Mouse (Mus musculus): ENCODE measurements around the gene Arl3. TPM values are rescaled to one million over a fixed set of nuclear protein-coding genes. Genes with fewer than 3 reads are reported as not detected.

The Arl3 gene
- polyA plus RNA-seq, 1 experiment from 2014 or later = 91.8 TPM

DNA sequence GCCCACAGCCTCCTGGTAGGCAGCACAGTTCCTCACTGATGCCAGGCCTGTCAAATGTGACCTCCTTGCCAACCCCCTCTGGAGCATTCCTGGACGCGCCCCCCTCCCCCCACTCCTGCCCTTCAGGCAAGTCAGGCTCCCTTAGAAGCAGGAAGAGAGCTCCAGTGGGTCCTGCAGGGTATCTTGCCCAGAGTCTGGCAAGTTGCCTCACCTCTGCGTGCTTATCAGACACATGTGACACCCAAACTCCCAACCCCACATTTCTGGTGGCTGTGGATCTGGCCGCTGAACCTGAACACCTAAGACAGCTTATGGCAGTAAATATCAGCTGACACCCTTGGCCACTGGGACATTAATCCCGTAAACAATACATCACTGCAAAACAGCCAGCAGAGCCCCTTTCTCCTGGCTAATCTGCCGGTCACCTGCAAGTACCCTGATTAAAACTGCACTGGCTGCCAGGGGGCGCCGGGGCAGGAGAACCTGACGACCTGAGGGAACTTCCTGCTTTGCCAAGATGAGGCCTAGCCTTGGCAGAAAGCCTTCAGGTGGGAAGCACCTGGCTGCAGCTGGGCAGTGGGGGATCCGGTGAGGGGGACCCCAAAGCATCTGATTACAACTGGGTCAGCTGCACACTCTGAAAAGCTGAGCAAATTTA lies 40.8 kb downstream of the Arl3 start:
- Histone ChIP-seq H3K9ac (no peak overlapping the region), H3K27me3 (no peaks in the 10 kb centered on the region), H3K9me3 (replicated peaks) (no peaks in the 10 kb centered on the region), H3K27ac (peak overlapping the region; percentile 98), H3K4me2 (peak overlapping the region; percentile 69), H3K4me3 (no peak overlapping the region), H3K36me3 (no peaks in the 10 kb centered on the region), H3K4me1 (replicated peaks) (peaks cover 65% of the 10 kb centered on the region)
- WGBS = 11% methylated on average over 10 of the region's 10 CpGs
- peak; percentile 38; the same call in 1 of the 2 replicates for ATAC-seq (replicated peaks; ENCODE audit: insufficient number of reproducible peaks, insufficient read depth, low FRiP score, low read depth)

DNA sequence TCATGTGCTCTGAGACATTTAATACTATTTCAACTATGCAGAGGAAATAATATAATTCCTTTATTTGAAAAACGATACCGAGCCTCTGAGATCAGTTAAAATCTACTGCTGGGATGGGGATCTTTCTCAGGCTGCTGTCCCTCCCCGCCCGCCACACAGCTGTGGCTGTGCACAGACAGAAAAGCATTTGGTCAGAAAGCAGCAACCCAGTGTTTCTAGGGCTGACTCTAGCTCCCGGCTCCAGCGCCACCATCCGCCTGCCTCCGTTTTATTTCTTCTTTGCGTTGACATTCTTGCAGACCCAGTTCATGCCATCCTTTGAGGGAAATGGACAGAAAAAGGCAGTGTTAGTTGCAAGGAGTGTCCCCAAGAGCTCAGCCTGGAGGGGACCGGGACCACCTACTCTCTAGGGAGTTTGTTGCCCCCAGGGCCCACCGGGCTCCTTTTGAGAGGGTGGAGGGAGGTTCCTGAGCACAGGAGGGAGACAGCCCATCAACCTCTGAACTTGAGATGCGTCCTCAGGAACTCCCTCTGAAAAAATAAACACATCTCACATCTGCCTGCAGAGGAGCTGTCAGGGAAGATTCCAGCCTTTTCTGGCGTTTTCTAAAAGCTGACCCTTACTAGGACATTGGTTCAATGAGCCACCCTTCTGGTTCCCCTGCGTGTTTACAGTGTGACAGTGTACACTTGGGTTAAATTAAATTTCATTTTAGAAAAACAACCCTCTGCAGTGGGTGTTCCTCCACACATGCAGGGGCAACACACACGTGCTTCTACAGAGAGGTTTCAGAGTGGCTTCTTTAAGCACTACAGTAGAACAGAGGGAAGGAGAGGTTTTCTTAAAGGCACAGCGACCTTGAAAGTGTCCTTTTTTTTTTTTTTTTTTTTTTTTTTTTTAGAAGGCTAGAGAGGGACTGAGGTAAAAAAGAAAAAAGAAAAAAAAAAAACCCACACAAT lies 41.6 kb downstream of the Arl3 start:
- H3K4me3 ChIP-seq = no peak overlapping the region
- WGBS = 18% methylated on average over 16 of the region's 16 CpGs
- H3K27me3 ChIP-seq = no peaks in the 10 kb centered on the region
- H3K36me3 ChIP-seq = no peaks in the 10 kb centered on the region
- H3K9ac ChIP-seq = no peak overlapping the region
- ATAC-seq (replicated peaks; ENCODE audit: insufficient number of reproducible peaks, insufficient read depth, low FRiP score, low read depth) = no peak
- H3K4me2 ChIP-seq = peak overlapping the region; percentile 69
- peak overlapping the region; percentile 98 for H3K27ac ChIP-seq
- peaks cover 72% of the 10 kb centered on the region for H3K4me1 ChIP-seq (replicated peaks)
- H3K9me3 ChIP-seq (replicated peaks) = no peaks in the 10 kb centered on the region

DNA sequence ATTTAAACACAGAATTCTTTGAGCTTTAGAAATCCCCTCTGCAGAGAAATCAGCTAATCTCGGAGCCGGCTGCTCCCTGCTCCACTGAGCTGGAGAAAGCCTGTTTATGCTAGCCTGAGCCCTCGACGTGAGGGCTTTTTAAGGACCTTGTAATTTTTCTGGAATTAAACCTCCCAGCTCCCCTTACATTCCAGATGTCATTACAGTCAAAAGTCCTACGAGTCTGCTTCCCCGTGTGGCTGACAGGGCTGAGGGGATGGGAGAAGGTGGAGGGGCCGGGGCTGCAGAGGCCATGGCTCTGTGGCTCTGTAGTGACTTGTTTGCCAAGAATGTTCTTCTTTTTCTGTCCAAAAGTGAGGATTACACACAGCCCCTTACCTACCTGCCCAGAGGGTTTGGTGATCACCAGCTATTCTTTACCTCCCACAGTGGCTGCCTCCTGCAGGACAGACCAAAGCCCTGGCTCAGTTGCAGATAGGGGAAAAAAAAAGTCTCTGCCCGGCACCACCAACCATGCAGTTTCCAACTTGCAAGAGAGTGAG lies 42.5 kb downstream of the Arl3 start:
- Histone ChIP-seq H3K9ac (0 out of 2 replicates have a peak overlapping the region, but pooled peaks have one; percentile 20), H3K4me3 (no peak overlapping the region), H3K27me3 (no peaks in the 10 kb centered on the region), H3K9me3 (replicated peaks) (no peaks in the 10 kb centered on the region), H3K4me2 (peak overlapping the region; percentile 69), H3K4me1 (replicated peaks) (peaks cover 80% of the 10 kb centered on the region), H3K36me3 (no peaks in the 10 kb centered on the region), H3K27ac (peak overlapping the region; percentile 98)
- 28% methylated on average over 8 of the region's 8 CpGs for WGBS
- no peak for ATAC-seq (replicated peaks; ENCODE audit: insufficient number of reproducible peaks, insufficient read depth, low FRiP score, low read depth)

DNA sequence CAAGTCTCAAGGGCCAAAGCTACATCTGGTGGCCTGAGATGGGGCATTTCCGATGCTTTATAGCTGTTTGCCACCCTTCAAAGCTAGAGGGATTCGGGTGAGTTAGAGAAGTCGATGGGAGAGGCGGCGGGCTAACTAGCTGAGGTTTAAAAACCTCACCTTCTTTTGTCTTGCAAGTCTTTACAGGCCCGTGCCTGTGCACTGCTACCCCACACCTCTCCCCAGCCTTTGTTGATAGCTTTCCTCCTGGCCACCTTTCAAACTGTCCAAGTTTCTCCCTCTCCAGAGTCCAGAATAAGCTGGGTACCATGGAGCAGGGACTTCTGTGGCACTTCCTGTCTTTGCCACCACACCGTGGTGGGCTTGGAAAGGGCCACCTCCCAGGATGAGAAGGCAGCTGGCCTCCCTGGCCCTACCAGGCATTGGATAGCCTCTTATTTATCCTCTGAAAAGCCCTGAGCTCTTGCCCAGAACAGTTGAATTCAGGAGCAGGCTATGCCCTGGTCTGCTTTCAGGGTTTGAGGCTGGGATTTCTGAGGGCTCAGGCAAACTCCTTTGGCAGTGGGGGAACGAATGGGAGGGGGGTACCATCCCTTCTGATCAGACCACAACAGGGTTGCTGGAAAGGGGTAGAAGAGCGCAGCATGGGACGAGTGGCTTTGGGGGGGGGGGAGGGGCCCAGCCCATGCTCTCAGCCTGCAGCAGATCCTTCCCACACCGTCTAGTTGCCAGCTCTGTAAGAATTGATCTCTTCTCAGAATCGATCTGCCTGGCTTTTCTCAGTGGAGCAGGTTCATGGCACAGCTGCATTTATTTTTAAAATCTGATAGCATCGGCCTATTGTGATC lies 43.2 kb downstream of the Arl3 start:
- peaks cover 86% of the 10 kb centered on the region for H3K4me1 ChIP-seq (replicated peaks)
- H3K27me3 ChIP-seq = no peaks in the 10 kb centered on the region
- peak overlapping the region; percentile 54 for H3K9ac ChIP-seq
- ATAC-seq (replicated peaks; ENCODE audit: insufficient number of reproducible peaks, insufficient read depth, low FRiP score, low read depth) = no peak
- H3K27ac ChIP-seq = peak overlapping the region; percentile 98
- no peaks in the 10 kb centered on the region for H3K9me3 ChIP-seq (replicated peaks)
- H3K4me3 ChIP-seq = no peak overlapping the region
- 24% methylated on average over 13 of the region's 13 CpGs for WGBS
- no peaks in the 10 kb centered on the region for H3K36me3 ChIP-seq
- H3K4me2 ChIP-seq = peak overlapping the region; percentile 69

DNA sequence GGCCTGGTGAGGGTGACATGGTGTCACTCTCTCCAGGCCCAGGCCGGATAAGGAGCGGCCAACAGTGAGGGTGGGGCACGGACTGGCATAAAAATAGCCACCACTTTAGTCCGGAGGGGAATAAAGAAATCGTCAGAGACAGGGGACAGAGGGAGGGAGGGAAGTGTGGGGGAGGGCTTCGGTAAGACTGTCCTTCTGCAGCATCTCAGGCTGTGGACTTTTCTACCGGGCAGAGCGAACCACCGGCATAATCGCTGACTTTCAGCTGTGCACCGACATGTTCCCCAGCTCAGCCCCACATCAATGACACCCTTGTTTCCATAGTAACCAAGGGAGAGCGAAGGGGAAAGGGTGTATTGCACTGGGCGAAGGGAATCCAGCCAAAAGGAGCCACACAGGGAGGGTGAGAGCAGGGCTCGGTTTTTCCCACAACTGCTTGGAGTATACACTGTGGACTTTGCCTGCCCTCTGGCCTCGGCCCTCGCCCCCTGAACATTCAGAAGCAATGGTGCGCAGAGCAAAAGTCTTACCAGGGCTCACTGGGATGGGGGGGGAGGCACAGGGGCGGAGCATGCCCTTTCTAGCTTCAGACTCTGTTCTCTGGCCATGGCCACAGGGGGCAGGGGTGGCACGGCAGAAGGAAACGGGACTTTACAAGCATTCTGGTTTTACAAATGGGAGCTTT lies 44.3 kb downstream of the Arl3 start:
- WGBS = 1% methylated on average over 20 of the region's 20 CpGs
- Histone ChIP-seq H3K9ac (peak overlapping the region; percentile 54), H3K27ac (peak overlapping the region; percentile 98), H3K4me2 (peak overlapping the region; percentile 69), H3K9me3 (replicated peaks) (no peaks in the 10 kb centered on the region), H3K4me3 (peak overlapping the region; percentile 40), H3K27me3 (no peaks in the 10 kb centered on the region), H3K36me3 (no peaks in the 10 kb centered on the region), H3K4me1 (replicated peaks) (peaks cover 98% of the 10 kb centered on the region)
- ATAC-seq (replicated peaks; ENCODE audit: insufficient number of reproducible peaks, insufficient read depth, low FRiP score, low read depth) = peak; percentile 72

DNA sequence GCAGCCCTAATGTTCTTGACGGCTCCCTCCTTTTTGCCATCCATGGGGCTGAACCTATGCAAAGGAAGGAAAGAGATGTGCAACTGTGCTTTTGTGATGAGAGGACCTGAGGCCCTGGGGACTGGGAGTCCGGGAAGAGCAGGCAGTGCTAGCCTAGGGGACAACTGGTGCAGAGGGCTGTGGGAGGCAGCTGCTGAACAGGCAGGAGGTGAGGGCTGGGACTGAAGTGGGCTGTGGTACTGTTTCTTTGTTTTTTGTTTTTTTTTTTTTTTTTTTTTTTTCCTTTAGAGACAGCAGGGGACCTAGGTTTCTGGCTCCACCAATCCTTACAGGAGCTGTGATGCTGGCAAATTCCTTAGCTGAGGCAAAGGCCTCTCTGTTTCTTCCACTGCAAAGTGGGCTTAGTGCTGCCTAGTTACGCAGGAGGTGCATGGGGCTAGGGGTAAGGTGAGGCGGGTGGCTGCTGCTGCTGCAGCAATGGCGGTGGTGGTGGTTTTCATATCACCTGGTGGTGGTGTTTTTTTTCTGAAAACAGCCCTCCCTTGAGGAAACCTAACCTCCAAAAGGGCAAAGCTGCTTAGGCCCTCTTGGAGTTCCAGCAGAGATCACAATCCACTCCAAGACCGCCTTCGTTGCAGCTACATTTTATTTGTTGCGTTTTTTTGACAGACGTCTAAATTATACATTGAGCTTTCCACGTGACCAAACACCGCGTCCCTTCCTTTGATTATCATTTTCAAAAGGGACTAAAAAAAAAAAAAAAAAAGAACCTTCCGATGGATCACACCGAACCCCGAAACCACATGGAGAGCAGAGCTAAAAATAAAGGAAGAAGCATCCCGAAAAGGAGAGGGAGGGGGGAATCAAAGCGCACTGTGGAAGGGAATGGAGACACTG lies 45.1 kb downstream of the Arl3 start:
- Histone ChIP-seq H3K4me2 (peak overlapping the region; percentile 69), H3K27me3 (no peaks in the 10 kb centered on the region), H3K36me3 (no peaks in the 10 kb centered on the region), H3K4me3 (peak overlapping the region; percentile 40), H3K27ac (peak overlapping the region; percentile 98), H3K9me3 (replicated peaks) (no peaks in the 10 kb centered on the region), H3K9ac (no peak overlapping the region), H3K4me1 (replicated peaks) (peaks cover 98% of the 10 kb centered on the region)
- 20% methylated on average over 17 of the region's 17 CpGs for WGBS
- ATAC-seq (replicated peaks; ENCODE audit: insufficient number of reproducible peaks, insufficient read depth, low FRiP score, low read depth) = no peak

DNA sequence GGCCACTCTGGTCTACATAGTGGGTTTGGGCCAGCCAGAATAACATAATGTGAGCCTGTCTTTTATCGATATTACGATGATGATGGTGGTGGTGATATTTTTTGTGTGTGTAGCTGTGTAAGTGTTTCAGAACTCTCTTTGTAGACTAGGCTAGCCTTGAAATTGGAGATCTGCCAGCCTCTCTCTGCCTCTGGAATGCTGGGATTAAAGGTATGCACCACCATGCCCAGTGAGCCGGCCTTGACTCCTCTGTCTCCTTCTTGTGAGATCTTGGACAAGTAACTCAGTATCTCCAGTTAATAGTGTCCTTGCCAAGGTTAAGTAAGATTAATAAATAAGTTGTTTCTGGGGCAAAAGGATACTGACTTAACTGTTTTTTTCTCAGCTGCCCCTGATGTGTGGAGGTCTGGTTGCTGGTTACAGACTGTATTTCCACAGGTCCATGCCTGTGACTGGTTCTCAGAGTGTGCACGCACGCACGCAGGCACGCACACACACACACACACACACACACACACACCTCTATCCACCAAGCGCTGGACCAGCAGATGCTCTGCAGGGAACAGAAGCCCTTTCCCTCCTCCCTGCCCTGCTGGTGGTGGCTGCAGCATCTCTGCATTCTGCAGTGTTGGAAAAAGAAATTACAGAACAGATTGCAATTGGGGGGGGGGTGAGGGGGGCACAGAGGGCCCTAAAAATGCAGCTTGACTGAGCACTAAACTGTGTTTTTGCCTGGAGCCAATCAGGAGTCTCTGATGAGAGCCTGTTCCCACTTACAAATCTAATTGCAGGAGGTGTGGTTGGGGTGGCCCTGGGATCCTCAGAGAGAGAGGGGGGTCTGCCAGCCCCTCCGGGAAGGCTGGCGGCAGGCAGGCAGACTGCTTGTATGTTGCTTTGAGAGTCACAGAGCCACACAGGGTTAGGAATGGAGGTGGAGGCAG lies 47.0 kb downstream of the Arl3 start:
- Histone ChIP-seq H3K4me3 (no peak overlapping the region), H3K27me3 (no peaks in the 10 kb centered on the region), H3K36me3 (no peaks in the 10 kb centered on the region), H3K4me1 (replicated peaks) (peaks cover 91% of the 10 kb centered on the region), H3K4me2 (no peak overlapping the region), H3K9me3 (replicated peaks) (no peaks in the 10 kb centered on the region), H3K27ac (peak overlapping the region; percentile 81), H3K9ac (no peak overlapping the region)
- no peak for ATAC-seq (replicated peaks; ENCODE audit: insufficient number of reproducible peaks, insufficient read depth, low FRiP score, low read depth)
- WGBS = 51% methylated on average over 10 of the region's 10 CpGs

DNA sequence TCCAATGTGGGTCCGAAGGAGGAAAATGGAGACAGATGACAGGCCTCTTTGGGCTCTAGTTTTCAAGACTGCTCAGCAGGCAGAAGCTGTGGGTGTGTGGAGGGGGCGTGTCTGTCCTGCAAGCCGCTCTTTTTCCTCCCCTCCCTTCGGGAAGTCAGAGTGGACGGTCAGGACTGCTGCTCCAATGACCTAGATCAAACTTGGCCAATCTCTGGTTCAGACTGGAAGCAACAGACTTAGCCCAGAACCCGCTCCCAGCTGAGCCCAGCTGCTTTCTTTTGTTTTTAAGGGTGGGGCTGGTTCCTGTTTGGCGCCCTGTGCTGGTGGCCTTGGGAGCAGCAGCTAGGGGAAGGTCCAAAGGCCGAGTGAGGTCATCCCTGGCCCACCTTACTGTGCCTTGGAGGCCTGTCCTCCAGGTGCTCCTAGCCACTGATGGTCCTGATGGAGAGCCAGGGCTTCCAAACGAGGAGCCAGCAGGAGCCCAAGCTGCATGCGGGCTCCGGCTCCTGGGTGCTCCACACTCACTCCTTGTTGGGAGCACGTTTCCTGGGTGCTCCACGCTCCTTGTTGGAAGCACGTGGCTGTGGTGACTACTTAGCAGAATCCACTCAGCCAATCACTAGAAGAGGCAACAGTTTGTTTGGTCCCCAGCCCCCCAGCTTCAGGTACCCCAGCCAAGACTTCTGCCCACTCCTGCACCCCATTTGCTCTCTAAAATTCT lies 48.2 kb downstream of the Arl3 start:
- Histone ChIP-seq H3K4me2 (peak overlapping the region; percentile 70), H3K27ac (peak overlapping the region; percentile 81), H3K9me3 (replicated peaks) (no peaks in the 10 kb centered on the region), H3K4me1 (replicated peaks) (peaks cover 81% of the 10 kb centered on the region), H3K9ac (peak overlapping the region; percentile 38; the same call in 1 of the 2 replicates), H3K27me3 (no peaks in the 10 kb centered on the region), H3K4me3 (peak overlapping the region; percentile 31; the same call in 1 of the 2 replicates), H3K36me3 (no peaks in the 10 kb centered on the region)
- 0 out of 2 replicates have a peak, but pooled peaks have one; percentile 5 for ATAC-seq (replicated peaks; ENCODE audit: insufficient number of reproducible peaks, insufficient read depth, low FRiP score, low read depth)
- 28% methylated on average over 14 of the region's 14 CpGs for whole genome bisulfite sequencing
